Mouse (Mus musculus): ENCODE results near the gene Gm10271. TPM values are rescaled to one million over a fixed set of nuclear protein-coding genes. Genes with fewer than 3 reads are reported as not detected.

Gm10271 gene
- polyA plus RNA-seq, 1 experiment from 2014 or later = not detected

GRCm38 (mm10) chr10:116995584-116996235, 23.3 kb upstream of the Gm10271 start:
- Histone ChIP-seq H3K9ac (ENCODE audit: low read depth, low read length) (no peak overlapping the region), H3K36me3 (ENCODE audit: control insufficient read depth, insufficient read depth) (no peaks in the 10 kb centered on the region), H3K4me1 (replicated peaks; ENCODE audit: control insufficient read depth, insufficient read depth, low read length) (peaks cover 6% of the 10 kb centered on the region; the same call in 1 of the 2 replicates), H3K27me3 (replicated peaks; ENCODE audit: control insufficient read depth, insufficient read depth, low read length) (no peaks in the 10 kb centered on the region), H3K9me3 (ENCODE audit: control insufficient read depth) (no peaks in the 10 kb centered on the region), H3K4me3 (ENCODE audit: low read depth, low read length) (no peak overlapping the region), H3K4me2 (replicated peaks; ENCODE audit: low read depth) (peak overlapping the region; percentile 30; the same call in 1 of the 2 replicates), H3K27ac (ENCODE audit: low read depth, low read length) (peak overlapping the region; percentile 60)
- peak; percentile 74 for ATAC-seq
- TF ChIP-seq CTCF (IDR thresholded peaks at IDR 0.05; ENCODE audit: low read depth) = no peak
- WGBS = 47% methylated on average over 6 of the region's 6 CpGs

- no peak overlapping the region for H3K4me3 ChIP-seq (ENCODE audit: low read depth, low read length)
- H3K4me2 ChIP-seq (replicated peaks; ENCODE audit: low read depth) = no peak overlapping the region
- H3K27ac ChIP-seq (ENCODE audit: low read depth, low read length) = no peak overlapping the region
- no peaks in the 10 kb centered on the region for H3K27me3 ChIP-seq (replicated peaks; ENCODE audit: control insufficient read depth, insufficient read depth, low read length)
- WGBS = 86% methylated on average over 5 of the region's 5 CpGs
- peaks cover 6% of the 10 kb centered on the region; the same call in 1 of the 2 replicates for H3K4me1 ChIP-seq (replicated peaks; ENCODE audit: control insufficient read depth, insufficient read depth, low read length)
- no peaks in the 10 kb centered on the region for H3K9me3 ChIP-seq (ENCODE audit: control insufficient read depth)
- no peak for TF ChIP-seq CTCF (IDR thresholded peaks at IDR 0.05; ENCODE audit: low read depth)
- no peak overlapping the region for H3K9ac ChIP-seq (ENCODE audit: low read depth, low read length)
- no peak for ATAC-seq
- H3K36me3 ChIP-seq (ENCODE audit: control insufficient read depth, insufficient read depth) = no peaks in the 10 kb centered on the region
These were observed 22.8 kb upstream of the Gm10271 start for GRCm38 (mm10) chr10:116995162-116995561.

GRCm38 (mm10) chr10:116993971-116994370, 21.6 kb upstream of the Gm10271 start:
- WGBS = 60% methylated on average over 8 of the region's 8 CpGs

GRCm38 (mm10) chr10:116986264-116987082, 14.1 kb upstream of the Gm10271 start, which contains the start of gene Best3:
Gene Best3, plus strand, starts transcription at chr10:116986314.
- Histone ChIP-seq H3K4me3 (ENCODE audit: low read depth, low read length) (no peak within 1 kb of the TSS), H3K9ac (ENCODE audit: low read depth, low read length) (no peak within 1 kb of the TSS), H3K4me1 (replicated peaks; ENCODE audit: control insufficient read depth, insufficient read depth, low read length) (no peaks in the 10 kb centered on the region), H3K27me3 (replicated peaks; ENCODE audit: control insufficient read depth, insufficient read depth, low read length) (no peaks in the 10 kb centered on the region), H3K36me3 (ENCODE audit: control insufficient read depth, insufficient read depth) (no peaks in the 10 kb centered on the region), H3K9me3 (ENCODE audit: control insufficient read depth) (no peaks in the 10 kb centered on the region), H3K4me2 (replicated peaks; ENCODE audit: low read depth) (no peak within 1 kb of the TSS), H3K27ac (ENCODE audit: low read depth, low read length) (no peak within 1 kb of the TSS)
- TF ChIP-seq CTCF (IDR thresholded peaks at IDR 0.05; ENCODE audit: low read depth) = no peak
- ATAC-seq = no peak
- 49% methylated on average over 21 of the region's 21 CpGs for WGBS

More at GRCm38 (mm10) chr10:116993971-116994370, 21.6 kb upstream of the Gm10271 start:
- no peaks in the 10 kb centered on the region for H3K36me3 ChIP-seq (ENCODE audit: control insufficient read depth, insufficient read depth)
- no peak overlapping the region for H3K9ac ChIP-seq (ENCODE audit: low read depth, low read length)
- no peaks in the 10 kb centered on the region for H3K27me3 ChIP-seq (replicated peaks; ENCODE audit: control insufficient read depth, insufficient read depth, low read length)
- no peak overlapping the region for H3K27ac ChIP-seq (ENCODE audit: low read depth, low read length)
- no peak for ATAC-seq
- H3K4me2 ChIP-seq (replicated peaks; ENCODE audit: low read depth) = no peak overlapping the region
- peaks cover 6% of the 10 kb centered on the region; the same call in 1 of the 2 replicates for H3K4me1 ChIP-seq (replicated peaks; ENCODE audit: control insufficient read depth, insufficient read depth, low read length)
- no peaks in the 10 kb centered on the region for H3K9me3 ChIP-seq (ENCODE audit: control insufficient read depth)
- no peak overlapping the region for H3K4me3 ChIP-seq (ENCODE audit: low read depth, low read length)
- no peak for TF ChIP-seq CTCF (IDR thresholded peaks at IDR 0.05; ENCODE audit: low read depth)

GRCm38 (mm10) chr10:116984836-116985235, 12.4 kb upstream of the Gm10271 start:
- no peaks in the 10 kb centered on the region for H3K4me1 ChIP-seq (replicated peaks; ENCODE audit: control insufficient read depth, insufficient read depth, low read length)
- H3K4me2 ChIP-seq (replicated peaks; ENCODE audit: low read depth) = no peak overlapping the region
- no peak for ATAC-seq
- no peak for TF ChIP-seq CTCF (IDR thresholded peaks at IDR 0.05; ENCODE audit: low read depth)
- no peaks in the 10 kb centered on the region for H3K9me3 ChIP-seq (ENCODE audit: control insufficient read depth)
- H3K9ac ChIP-seq (ENCODE audit: low read depth, low read length) = no peak overlapping the region
- no peak overlapping the region for H3K27ac ChIP-seq (ENCODE audit: low read depth, low read length)
- 60% methylated on average over 12 of the region's 12 CpGs for WGBS
- no peaks in the 10 kb centered on the region for H3K27me3 ChIP-seq (replicated peaks; ENCODE audit: control insufficient read depth, insufficient read depth, low read length)
- H3K36me3 ChIP-seq (ENCODE audit: control insufficient read depth, insufficient read depth) = no peaks in the 10 kb centered on the region
- H3K4me3 ChIP-seq (ENCODE audit: low read depth, low read length) = no peak overlapping the region

- WGBS = 66% methylated on average over 4 of the region's 4 CpGs
- H3K27me3 ChIP-seq (replicated peaks; ENCODE audit: control insufficient read depth, insufficient read depth, low read length) = no peaks in the 10 kb centered on the region
- no peaks in the 10 kb centered on the region for H3K36me3 ChIP-seq (ENCODE audit: control insufficient read depth, insufficient read depth)
- no peaks in the 10 kb centered on the region for H3K9me3 ChIP-seq (ENCODE audit: control insufficient read depth)
- TF ChIP-seq CTCF (IDR thresholded peaks at IDR 0.05; ENCODE audit: low read depth) = no peak
- H3K4me3 ChIP-seq (ENCODE audit: low read depth, low read length) = no peak overlapping the region
- H3K4me1 ChIP-seq (replicated peaks; ENCODE audit: control insufficient read depth, insufficient read depth, low read length) = no peaks in the 10 kb centered on the region
- no peak overlapping the region for H3K9ac ChIP-seq (ENCODE audit: low read depth, low read length)
- no peak for ATAC-seq
- H3K27ac ChIP-seq (ENCODE audit: low read depth, low read length) = no peak overlapping the region
- H3K4me2 ChIP-seq (replicated peaks; ENCODE audit: low read depth) = no peak overlapping the region
These were observed 10.1 kb upstream of the Gm10271 start for GRCm38 (mm10) chr10:116982526-116982925.

All from intestine, postnatal 0 days (tissue).